Mouse (Mus musculus): Measurements from ENCODE around the gene Sf3b5. TPM values are rescaled to one million over a fixed set of nuclear protein-coding genes. Genes with fewer than 3 reads are reported as not detected.
"Not testable (repeated sequence)": the region's sequence is repeated elsewhere in the genome, so short reads cannot be mapped to it uniquely, and the experiment has no call there.

Sf3b5 gene
- polyA plus RNA-seq, 1 experiment from 2014 or later: 24.3 TPM

DNA sequence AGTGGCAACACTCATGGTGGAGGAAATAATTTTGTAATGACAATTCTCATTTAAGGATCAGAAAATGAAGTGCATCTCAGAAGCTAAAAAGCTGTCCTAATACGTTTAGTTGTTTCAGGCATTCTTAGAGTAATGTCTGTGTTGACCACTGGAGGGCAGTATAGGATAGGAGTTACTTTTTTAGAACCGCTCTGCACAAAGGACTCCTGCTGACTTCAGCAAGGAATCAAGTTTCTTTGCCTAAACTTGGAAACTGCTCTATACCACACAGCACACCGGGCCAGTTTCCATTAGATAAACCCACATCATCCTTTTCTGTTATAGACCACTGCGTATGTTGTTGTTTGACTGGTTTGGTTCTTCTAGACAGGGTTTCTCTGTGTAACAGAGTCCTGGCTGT, 11.4 kb downstream of the Sf3b5 start:
- WGBS: 25% methylated on average over 4 of the region's 4 CpGs
- Histone ChIP-seq H3K4me1 (replicated peaks) (no peaks in the 10 kb centered on the region), H3K9ac (no peak overlapping the region), H3K9me3 (no peaks in the 10 kb centered on the region), H3K27ac (replicated peaks) (no peak overlapping the region), H3K27me3 (no peaks in the 10 kb centered on the region), H3K4me2 (no peak overlapping the region), H3K36me3 (no peaks in the 10 kb centered on the region), H3K4me3 (no peak overlapping the region)
- ATAC-seq (ENCODE audit: low FRiP score, low read depth): peak; percentile 73

DNA sequence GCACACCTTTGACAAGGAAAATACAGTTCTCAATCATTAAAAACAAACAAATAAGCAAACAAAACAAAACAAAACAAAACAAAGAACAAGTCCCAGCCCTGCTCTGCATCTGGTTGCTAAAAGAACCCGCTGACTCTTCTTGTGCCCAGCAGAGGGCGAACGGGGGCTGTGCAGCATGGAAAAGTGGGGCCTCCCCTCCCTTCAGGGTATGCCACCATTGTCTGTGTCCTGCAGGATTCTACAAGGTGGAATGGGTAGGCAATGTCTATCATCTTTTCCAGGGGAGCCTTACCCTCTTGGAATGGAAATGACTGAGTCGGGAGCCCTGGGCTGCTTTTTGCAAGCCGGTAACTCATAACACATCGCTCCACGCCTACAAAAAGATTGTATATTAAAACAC, 13.4 kb downstream of the Sf3b5 start:
- no peak overlapping the region for H3K4me3 ChIP-seq
- no peak overlapping the region for H3K9ac ChIP-seq
- no peak overlapping the region for H3K4me2 ChIP-seq
- H3K36me3 ChIP-seq: no peaks in the 10 kb centered on the region
- no peaks in the 10 kb centered on the region for H3K4me1 ChIP-seq (replicated peaks)
- 61% methylated on average over 7 of the region's 7 CpGs for WGBS
- ATAC-seq (ENCODE audit: low FRiP score, low read depth): 0 out of 2 replicates have a peak, but pooled peaks have one; percentile 27
- H3K27ac ChIP-seq (replicated peaks): no peak overlapping the region
- H3K27me3 ChIP-seq: no peaks in the 10 kb centered on the region
- H3K9me3 ChIP-seq: no peaks in the 10 kb centered on the region

DNA sequence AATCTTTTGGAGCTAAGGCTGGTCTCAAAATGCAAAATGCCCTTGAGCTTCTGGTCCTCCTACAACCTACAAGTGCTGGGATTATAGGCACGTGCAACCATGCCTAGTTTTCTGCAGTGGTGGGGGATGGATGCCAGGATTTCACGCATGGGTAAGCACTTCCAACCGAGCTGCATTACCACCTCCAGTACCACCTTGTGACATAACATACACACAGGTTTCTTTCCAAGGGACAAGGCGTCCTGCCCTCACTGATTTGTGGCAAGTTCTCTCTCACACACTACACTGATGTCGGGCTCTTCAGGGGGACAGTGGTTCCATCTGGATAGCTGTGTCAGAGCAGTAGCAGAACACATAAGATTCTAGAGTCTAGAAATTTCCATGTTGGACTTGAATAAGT, 13.9 kb downstream of the Sf3b5 start:
- H3K27ac ChIP-seq (replicated peaks): no peak overlapping the region

DNA sequence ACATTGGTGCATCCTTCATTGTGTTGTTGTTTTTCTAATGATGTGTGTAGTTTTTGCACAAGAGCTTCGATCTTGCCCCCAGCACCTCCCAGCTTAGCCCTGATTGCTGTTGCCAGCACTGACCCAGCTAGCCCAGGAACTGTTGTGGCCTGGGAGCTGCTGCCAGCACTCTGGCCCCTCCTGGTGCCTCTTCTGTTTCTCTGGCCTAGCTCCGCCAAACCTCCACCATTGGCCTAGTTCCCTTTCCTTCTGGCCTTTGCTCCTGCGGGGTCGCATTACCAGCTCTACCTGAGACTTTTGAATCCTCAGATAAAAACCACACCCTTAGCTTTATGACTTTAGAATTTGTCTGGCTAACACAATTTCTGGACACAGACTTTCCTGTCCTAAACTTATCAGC, 17.0 kb downstream of the Sf3b5 start:
- H3K27me3 ChIP-seq: no peaks in the 10 kb centered on the region
- H3K27ac ChIP-seq (replicated peaks): no peak overlapping the region
- no peaks in the 10 kb centered on the region for H3K9me3 ChIP-seq
- 87% methylated on average over 4 of the region's 4 CpGs for WGBS
- no peaks in the 10 kb centered on the region for H3K36me3 ChIP-seq
- no peaks in the 10 kb centered on the region for H3K4me1 ChIP-seq (replicated peaks)
- no peak overlapping the region for H3K4me3 ChIP-seq
- no peak overlapping the region for H3K4me2 ChIP-seq
- no peak for ATAC-seq (ENCODE audit: low FRiP score, low read depth)
- no peak overlapping the region for H3K9ac ChIP-seq

More for the DNA sequence above, 13.9 kb downstream of the Sf3b5 start:
- WGBS: 82% methylated on average over 5 of the region's 5 CpGs
- no peak for ATAC-seq (ENCODE audit: low FRiP score, low read depth)
- Histone ChIP-seq H3K9ac (no peak overlapping the region), H3K27me3 (no peaks in the 10 kb centered on the region), H3K4me3 (no peak overlapping the region), H3K36me3 (no peaks in the 10 kb centered on the region), H3K4me1 (replicated peaks) (no peaks in the 10 kb centered on the region), H3K9me3 (no peaks in the 10 kb centered on the region), H3K4me2 (no peak overlapping the region)

DNA sequence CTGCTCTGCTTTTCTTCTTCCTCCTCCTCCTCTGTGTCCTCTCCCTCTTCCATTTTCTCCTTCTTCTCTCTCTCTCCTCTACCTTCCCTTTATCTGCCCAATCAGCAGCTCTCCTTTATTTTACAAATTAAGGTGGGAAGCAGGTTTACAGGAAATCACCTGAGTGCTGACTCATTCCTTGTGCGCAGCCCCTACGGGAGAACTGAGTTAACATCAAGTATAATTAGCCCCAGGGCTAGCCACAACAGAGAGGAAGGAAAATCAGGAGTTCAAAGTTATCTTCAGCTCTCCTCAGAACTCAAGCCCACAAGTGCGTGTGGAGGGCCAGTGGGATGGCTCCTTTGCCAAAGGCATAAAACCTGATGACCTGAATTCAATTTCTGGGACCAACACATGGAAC, 18.8 kb downstream of the Sf3b5 start:
- ATAC-seq (ENCODE audit: low FRiP score, low read depth); H3K27ac ChIP-seq (replicated peaks); H3K36me3 ChIP-seq; H3K4me1 ChIP-seq (replicated peaks); H3K4me3 ChIP-seq; H3K9me3 ChIP-seq; H3K27me3 ChIP-seq; H3K4me2 ChIP-seq; H3K9ac ChIP-seq: not testable (repeated sequence)
- WGBS: 74% methylated on average over 3 of the region's 3 CpGs

DNA sequence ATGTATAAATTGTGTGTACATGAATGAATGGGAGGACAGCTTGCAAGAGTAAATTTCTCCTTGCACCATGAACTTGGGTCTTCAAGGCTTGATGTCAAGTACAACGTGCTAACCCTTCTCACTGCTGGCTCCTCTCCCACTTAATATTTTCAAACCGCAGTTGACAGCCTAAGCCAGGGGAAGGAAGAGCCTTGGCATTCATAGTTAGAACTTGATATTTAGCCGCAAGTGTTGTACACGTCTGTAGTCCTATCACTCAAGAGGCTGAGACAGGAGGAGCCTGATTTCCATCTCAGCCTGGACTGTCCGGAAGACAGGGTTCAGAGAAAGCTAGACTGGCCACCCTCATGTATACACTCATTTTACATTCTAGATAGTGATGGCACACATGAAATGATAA, 22.6 kb downstream of the Sf3b5 start:
- Histone ChIP-seq H3K27me3 (no peaks in the 10 kb centered on the region), H3K4me2 (no peak overlapping the region), H3K4me3 (no peak overlapping the region), H3K9ac (no peak overlapping the region), H3K36me3 (no peaks in the 10 kb centered on the region), H3K27ac (replicated peaks) (no peak overlapping the region), H3K9me3 (no peaks in the 10 kb centered on the region), H3K4me1 (replicated peaks) (no peaks in the 10 kb centered on the region)
- WGBS: 90% methylated on average over 5 of the region's 5 CpGs
- ATAC-seq (ENCODE audit: low FRiP score, low read depth): no peak

DNA sequence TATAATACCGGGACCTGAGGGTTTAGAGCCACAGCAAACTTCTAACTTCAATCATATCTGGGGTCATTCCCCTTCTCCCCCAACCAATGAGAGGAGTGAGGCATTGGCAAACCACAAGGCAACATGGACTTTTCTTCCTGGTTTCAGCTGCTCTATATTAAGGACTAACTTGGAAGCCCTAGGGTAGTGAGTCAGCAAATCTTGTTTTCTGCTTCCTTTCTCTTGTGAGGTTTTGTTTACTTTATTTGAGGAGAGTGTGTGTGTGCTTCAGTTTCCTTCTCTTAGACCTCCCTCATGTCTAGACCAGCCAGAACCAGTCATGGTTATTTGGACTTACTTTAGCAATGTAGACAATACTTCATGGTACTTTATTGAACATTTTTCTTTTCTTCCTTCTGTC, 23.1 kb downstream of the Sf3b5 start:
- H3K9me3 ChIP-seq: no peaks in the 10 kb centered on the region
- no peak overlapping the region for H3K4me3 ChIP-seq
- H3K36me3 ChIP-seq: no peaks in the 10 kb centered on the region
- H3K27ac ChIP-seq (replicated peaks): no peak overlapping the region
- H3K27me3 ChIP-seq: no peaks in the 10 kb centered on the region
- H3K9ac ChIP-seq: no peak overlapping the region
- H3K4me1 ChIP-seq (replicated peaks): no peaks in the 10 kb centered on the region
- no peak for ATAC-seq (ENCODE audit: low FRiP score, low read depth)
- H3K4me2 ChIP-seq: no peak overlapping the region
- WGBS: 89% methylated on average over 1 of the region's 1 CpGs

DNA sequence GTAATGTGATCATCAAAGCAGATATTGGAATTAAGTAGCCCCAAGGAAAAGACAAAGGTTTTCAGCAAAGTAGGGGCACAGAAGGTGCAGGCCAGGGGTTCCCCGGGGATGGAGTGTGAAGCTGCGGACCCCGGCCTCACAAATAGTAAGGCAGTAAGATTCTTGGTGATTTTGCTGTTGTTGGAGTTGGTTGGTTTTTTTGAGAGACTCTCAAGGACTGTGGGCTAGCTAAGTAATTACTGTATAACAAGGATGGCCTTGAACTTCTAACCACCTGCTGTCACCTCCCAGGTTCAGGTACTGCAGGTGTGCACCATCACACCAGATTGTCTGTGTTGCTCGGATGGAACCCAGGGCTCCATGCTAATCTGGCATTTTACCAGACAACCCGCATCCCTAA, 24.3 kb downstream of the Sf3b5 start:
- Histone ChIP-seq H3K36me3 (no peaks in the 10 kb centered on the region), H3K27ac (replicated peaks) (no peak overlapping the region), H3K4me3 (no peak overlapping the region), H3K4me2 (no peak overlapping the region), H3K9me3 (no peaks in the 10 kb centered on the region), H3K27me3 (no peaks in the 10 kb centered on the region), H3K4me1 (replicated peaks) (no peaks in the 10 kb centered on the region), H3K9ac (no peak overlapping the region)
- ATAC-seq (ENCODE audit: low FRiP score, low read depth): no peak
- 90% methylated on average over 5 of the region's 5 CpGs for WGBS

DNA sequence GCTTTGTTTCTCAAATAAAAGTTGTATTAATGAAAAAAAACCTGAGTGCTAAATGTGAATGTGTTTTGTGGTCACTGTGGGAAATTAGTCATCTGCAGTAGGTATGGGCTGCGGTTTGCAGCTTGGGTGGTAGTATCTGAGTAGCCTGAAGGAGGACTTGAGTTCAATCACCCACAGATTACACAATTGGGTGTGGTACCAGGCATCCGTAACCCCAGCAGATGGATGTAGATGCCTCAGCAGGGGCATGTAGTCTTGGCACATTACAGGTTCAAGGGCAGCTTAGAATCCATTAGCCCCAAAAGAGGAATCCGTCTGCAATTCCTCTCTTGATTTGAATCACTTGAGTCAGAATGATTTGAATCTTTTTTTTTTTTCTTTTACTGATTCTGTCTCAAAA, 30.1 kb downstream of the Sf3b5 start:
- Histone ChIP-seq H3K4me2 (no peak overlapping the region), H3K27ac (replicated peaks) (no peak overlapping the region), H3K4me1 (replicated peaks) (no peaks in the 10 kb centered on the region), H3K9ac (no peak overlapping the region), H3K27me3 (no peaks in the 10 kb centered on the region), H3K4me3 (no peak overlapping the region), H3K9me3 (no peaks in the 10 kb centered on the region), H3K36me3 (no peaks in the 10 kb centered on the region)
- no peak for ATAC-seq (ENCODE audit: low FRiP score, low read depth)
- 90% methylated on average over 3 of the region's 3 CpGs for WGBS

DNA sequence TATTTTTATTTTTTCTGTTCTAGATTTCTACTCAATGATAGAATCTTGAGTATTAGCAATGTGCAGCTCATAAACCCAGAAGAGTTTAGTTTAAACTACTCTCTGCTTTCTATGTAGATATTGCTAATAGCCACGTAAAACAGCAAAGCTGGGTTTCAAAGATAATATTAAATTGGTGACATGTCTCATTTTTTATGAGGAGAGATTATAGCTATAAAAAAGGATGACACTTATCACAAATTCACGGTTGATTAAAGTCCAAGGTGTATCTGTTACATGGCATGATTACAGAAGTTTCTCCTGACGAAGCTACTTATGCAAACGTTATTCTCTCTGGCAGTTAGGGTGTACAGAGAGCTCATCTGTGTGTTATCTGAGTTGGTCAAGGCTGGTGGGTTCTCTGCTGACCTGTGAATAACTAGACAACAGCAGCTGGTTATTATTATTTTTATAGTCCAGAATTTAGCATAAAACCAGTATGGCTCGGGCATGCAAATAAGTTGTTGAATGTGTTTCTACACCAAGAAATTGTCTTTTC, 34.6 kb downstream of the Sf3b5 start:
- Histone ChIP-seq H3K4me3 (no peak overlapping the region), H3K27me3 (no peaks in the 10 kb centered on the region), H3K36me3 (no peaks in the 10 kb centered on the region), H3K4me2 (no peak overlapping the region), H3K4me1 (replicated peaks) (no peaks in the 10 kb centered on the region), H3K27ac (replicated peaks) (no peak overlapping the region), H3K9me3 (no peaks in the 10 kb centered on the region), H3K9ac (no peak overlapping the region)
- 83% methylated on average over 5 of the region's 5 CpGs for WGBS
- no peak for ATAC-seq (ENCODE audit: low FRiP score, low read depth)

DNA sequence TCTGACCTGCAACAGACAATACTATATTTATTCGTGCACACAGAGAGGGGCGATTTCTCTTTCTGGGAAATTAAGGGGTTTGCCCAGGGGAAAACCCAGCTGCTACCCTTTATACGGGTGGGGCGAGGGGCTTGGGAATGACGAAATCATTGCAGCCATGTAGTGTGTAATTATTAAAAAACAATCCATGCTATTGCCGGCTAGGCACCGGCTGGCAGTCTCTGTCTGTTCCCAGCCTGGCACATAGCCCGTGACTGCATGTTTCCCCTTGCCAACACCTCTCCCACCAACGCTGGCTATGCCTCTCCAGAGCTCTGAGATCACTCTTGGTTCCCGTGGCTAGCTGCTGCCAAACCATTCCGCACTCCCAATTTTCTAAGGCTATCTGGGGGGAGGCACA, 39.5 kb downstream of the Sf3b5 start:
- 75% methylated on average over 11 of the region's 11 CpGs for WGBS
- Histone ChIP-seq H3K27me3 (no peaks in the 10 kb centered on the region), H3K27ac (replicated peaks) (no peak overlapping the region), H3K36me3 (no peaks in the 10 kb centered on the region), H3K9me3 (no peaks in the 10 kb centered on the region), H3K4me2 (no peak overlapping the region), H3K9ac (no peak overlapping the region), H3K4me1 (replicated peaks) (no peaks in the 10 kb centered on the region), H3K4me3 (no peak overlapping the region)
- peak; percentile 71 for ATAC-seq (ENCODE audit: low FRiP score, low read depth)

DNA sequence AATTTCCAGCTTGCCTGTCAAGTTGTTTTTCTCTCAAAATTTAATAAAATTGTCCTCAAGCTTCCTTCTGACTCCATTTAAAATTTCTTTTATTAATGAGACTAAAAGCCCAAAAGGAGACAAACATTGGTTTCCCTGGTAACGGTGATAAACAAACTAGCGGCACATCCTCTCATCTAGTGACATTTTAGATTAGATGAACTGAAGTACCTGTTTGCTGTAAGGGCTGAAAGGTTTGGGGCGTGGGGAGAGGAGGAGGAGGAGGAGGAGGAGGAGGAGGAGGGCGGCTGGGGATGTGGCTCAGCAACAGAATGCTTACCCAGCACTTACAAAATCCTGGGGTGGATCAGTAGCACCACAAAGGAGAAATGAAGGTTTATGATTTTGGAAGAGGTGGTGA, 42.7 kb downstream of the Sf3b5 start:
- no peak for ATAC-seq (ENCODE audit: low FRiP score, low read depth)
- 47% methylated on average over 4 of the region's 4 CpGs for WGBS
- H3K36me3 ChIP-seq: no peaks in the 10 kb centered on the region
- no peaks in the 10 kb centered on the region for H3K27me3 ChIP-seq
- H3K4me2 ChIP-seq: no peak overlapping the region
- H3K4me3 ChIP-seq: no peak overlapping the region
- no peaks in the 10 kb centered on the region for H3K4me1 ChIP-seq (replicated peaks)
- H3K9me3 ChIP-seq: no peaks in the 10 kb centered on the region
- H3K9ac ChIP-seq: no peak overlapping the region
- H3K27ac ChIP-seq (replicated peaks): no peak overlapping the region

DNA sequence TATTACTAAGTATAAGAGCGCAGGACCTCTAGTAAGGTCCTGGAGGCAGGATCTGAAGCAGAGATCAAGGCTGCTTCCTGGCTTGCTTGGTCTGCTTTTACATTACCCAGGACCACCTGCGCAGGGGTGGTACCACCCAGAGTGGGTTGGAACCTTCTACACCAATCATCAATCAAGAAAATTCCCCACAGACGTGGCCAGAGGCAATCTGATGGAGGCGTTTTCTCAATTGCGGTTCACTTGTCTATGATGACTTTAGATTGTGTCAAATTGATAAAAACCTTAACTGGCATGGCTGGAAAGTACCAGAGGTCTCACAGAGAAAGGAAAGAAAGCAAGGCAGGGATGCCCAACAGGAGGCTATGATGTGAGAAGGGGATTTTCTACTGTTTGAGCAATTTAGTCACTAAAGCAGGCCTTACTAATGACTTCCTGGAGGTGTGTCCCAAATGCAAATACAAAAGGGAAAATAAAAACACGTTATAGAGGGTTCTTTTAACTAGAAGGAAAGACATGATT, 51.8 kb downstream of the Sf3b5 start:
- H3K27ac ChIP-seq (replicated peaks): no peak overlapping the region
- peaks cover 25% of the 10 kb centered on the region for H3K27me3 ChIP-seq
- ATAC-seq (ENCODE audit: low FRiP score, low read depth): no peak
- 84% methylated on average over 6 of the region's 6 CpGs for WGBS
- no peak overlapping the region for H3K4me2 ChIP-seq
- H3K4me3 ChIP-seq: no peak overlapping the region
- peaks cover 13% of the 10 kb centered on the region for H3K4me1 ChIP-seq (replicated peaks)
- no peak overlapping the region for H3K9ac ChIP-seq
- H3K36me3 ChIP-seq: no peaks in the 10 kb centered on the region
- H3K9me3 ChIP-seq: no peaks in the 10 kb centered on the region
